Mouse (Mus musculus) E14TG2a.4 (cell line): ENCODE measurements at regions not wholly inside any gene's neighbourhood (a gene's known extent, or its start where the extent isn't known, plus 50 kb on each side); places are given as distances from the start of the nearest gene placed in this dataset.

Experiments used
- CTCF ChIP-seq: conservative IDR thresholded peaks from 2 replicates; pipeline ENCODE4 v1.5.1; 2014; ENCODE audit warnings: low read length
- NANOG ChIP-seq: IDR thresholded peaks from 2 replicates; pipeline ENCODE4 v1.6.1; 2014; ENCODE audit warnings: borderline replicate concordance, low read length, mixed read lengths

- TF ChIP-seq CTCF (no peak), NANOG (no peak)
Measured at GRCm38 (mm10) chr2:51387136-51387535, 238.2 kb upstream of the Rnd3 start.
